Mouse (Mus musculus) small intestine, adult 2 months (tissue): ENCODE results near the gene Dhrs2.

Experiments
- CTCF ChIP-seq: fragments of 200-500 bp; IDR thresholded peaks from 2 replicates; pipeline ENCODE4 v1.5.1; 2012; ENCODE audit warnings: low read depth, mild to moderate bottlenecking, control low read depth, inconsistent platforms, low read length, moderate library complexity, mixed read lengths; ENCODE audit not compliant: insufficient replicate concordance, insufficient read length; ENCODE audit errors: extremely low read depth
- POLR2A ChIP-seq: fragments of 200-500 bp; IDR thresholded peaks from 2 replicates; pipeline ENCODE4 v1.6.1; 2012; ENCODE audit warnings: low read depth, mild to moderate bottlenecking, control low read depth, inconsistent platforms, low read length, moderate library complexity

- no peak for TF ChIP-seq CTCF
- no peak for TF ChIP-seq POLR2A
These were observed 31.8 kb downstream of the Dhrs2 start for GRCm38 (mm10) chr14:55253580-55253979.
